Mouse (Mus musculus) gastrocnemius, adult 2 months (tissue): Measurements from ENCODE around the gene Polr2l. TPM values are rescaled to one million over a fixed set of nuclear protein-coding genes. Genes with fewer than 3 reads are reported as not detected.

Source experiments
- DNase-seq: peaks from one replicate; pipeline ENCODE4 v3.0.0; 2022
- H3K27ac ChIP-seq: fragments of 200-600 bp; 2 replicates; pipeline ENCODE4 v1.8.1; 2022; ENCODE audit warnings: mild to moderate bottlenecking
- H3K4me3 ChIP-seq: fragments of 200-600 bp; 2 replicates; pipeline ENCODE4 v1.8.1; 2022; ENCODE audit warnings: mild to moderate bottlenecking, moderate library complexity
- CTCF ChIP-seq: fragments of 200-600 bp; IDR thresholded peaks from 2 replicates; pipeline ENCODE4 v1.8.1; 2022; ENCODE audit warnings: antibody characterized with exemption, mild to moderate bottlenecking, moderate library complexity
- intact Hi-C: fragments of 180-260 bp; cut with DNase I; formaldehyde crosslinking; loops from one replicate; pipeline ENCODE4 v1.15.1; 2025
- long read RNA-seq, 2 experiments: library from polyadenylated mRNA; stranded (forward); transcript quantifications; one replicate each; pipeline ENCODE4 v2.0.0; 2021
- total RNA-seq, 2 experiments: library from RNA; stranded (reverse); gene quantifications; 2 replicates each; pipeline ENCODE4 v1.2.3; 2021

Gene Polr2l
- total RNA-seq, result 10 to 100 TPM; 55.5 to 58.8 TPM
- long read RNA-seq, experiment 1, transcript Polr2l-201 (2 exons, 1,650 nt), result major isoform, 82 of 230 reads
- long read RNA-seq, experiment 1, partial matches to known transcripts, result 0 of 230 reads
- long read RNA-seq, experiment 1, other reads (novel, unspliced or antisense), result 148 of 230 reads
- long read RNA-seq, experiment 2, transcript Polr2l-201 (2 exons, 1,650 nt), result major isoform, 96 of 324 reads
- long read RNA-seq, experiment 2, partial matches to known transcripts, result 0 of 324 reads
- long read RNA-seq, experiment 2, other reads (novel, unspliced or antisense), result 228 of 324 reads

DNA sequence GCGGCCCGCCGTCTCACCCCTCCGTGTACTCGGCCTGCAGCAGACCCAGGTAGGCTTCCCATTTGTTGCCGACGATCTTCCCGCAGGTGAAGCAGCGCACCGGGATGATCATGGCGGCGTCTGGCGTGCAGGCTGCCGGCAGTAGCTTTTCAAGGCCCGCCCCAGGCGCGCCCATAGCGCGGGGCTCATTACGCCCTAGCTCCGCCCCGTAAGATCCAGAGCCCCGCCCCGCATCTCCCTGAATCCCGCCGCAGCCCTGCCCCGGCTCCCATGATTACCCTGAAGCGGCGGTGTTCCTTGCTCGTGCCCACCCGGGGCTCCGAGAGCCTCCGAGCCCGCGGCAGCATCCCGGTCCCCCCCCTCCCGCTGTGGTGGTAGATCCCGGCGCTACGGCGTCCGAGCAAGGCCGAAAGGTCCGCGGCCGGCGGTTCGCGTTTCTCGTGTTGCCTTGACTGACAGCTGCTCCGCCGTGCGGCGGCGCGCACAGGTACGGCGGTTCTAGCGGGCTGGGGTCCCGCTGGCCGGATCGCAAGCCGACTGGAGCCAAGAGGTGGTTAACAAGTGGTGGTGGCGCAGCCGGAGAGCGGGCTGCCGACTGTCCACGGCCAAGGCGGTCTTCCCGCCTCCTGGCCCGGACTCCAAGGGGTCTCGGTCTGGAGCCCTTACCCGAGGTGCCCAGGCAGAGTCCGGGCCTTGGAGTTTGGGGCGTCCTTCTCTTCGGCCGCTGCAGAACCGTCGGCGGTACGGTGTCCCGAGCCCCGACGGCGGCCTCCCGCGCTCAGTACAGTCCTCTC is at the start of gene Polr2l, which contains the start of gene Tspan4:
Polr2l (minus strand) TSS at position 122 of the 794 bp plus-strand sequence.
Tspan4 (plus strand) TSS at position 230 of the 794 bp plus-strand sequence.
- intact Hi-C loops, result no loop called here
- TF ChIP-seq CTCF, result peak; percentile 19; the same call in 1 of the 2 replicates
- Histone ChIP-seq H3K27ac (peak within 1 kb of the TSS; percentile 98), H3K4me3 (peak within 1 kb of the TSS; percentile 97)
- DNase-seq, result peak; percentile 91

DNA sequence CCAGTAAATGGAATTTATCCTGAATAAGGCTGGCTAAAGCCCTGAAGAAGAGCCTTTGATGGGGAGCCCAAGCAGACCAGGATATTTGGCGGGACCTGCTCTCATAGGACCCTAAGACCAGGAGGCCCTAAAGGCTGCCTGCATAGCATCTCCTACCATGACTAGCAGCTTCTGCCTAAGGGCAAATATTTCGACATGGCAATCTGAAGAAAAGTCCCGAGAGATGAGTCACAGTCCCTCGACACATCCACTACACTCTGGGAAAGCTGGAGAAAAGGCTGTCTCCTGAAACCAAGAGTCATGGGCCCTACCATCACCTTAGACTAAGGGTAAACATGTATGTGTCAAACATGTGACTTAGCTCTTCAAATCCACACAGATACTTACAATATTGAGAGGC is 49.3 kb upstream of the Polr2l start:
- no peak for DNase-seq
- no peak overlapping the region for H3K27ac ChIP-seq
- TF ChIP-seq CTCF, result no peak
- no peak overlapping the region for H3K4me3 ChIP-seq
- intact Hi-C loops, result loop anchor here (2.0 kb wide), 1 partner anchor 115 kb away; no protein-coding TSS in a partner anchor

GRCm38 (mm10) chr7:141523007-141523406 is 48.1 kb upstream of the Polr2l start:
- no peak for TF ChIP-seq CTCF
- no peak overlapping the region for H3K4me3 ChIP-seq
- DNase-seq, result no peak
- no peak overlapping the region for H3K27ac ChIP-seq
- intact Hi-C loops, result no loop called here

DNA sequence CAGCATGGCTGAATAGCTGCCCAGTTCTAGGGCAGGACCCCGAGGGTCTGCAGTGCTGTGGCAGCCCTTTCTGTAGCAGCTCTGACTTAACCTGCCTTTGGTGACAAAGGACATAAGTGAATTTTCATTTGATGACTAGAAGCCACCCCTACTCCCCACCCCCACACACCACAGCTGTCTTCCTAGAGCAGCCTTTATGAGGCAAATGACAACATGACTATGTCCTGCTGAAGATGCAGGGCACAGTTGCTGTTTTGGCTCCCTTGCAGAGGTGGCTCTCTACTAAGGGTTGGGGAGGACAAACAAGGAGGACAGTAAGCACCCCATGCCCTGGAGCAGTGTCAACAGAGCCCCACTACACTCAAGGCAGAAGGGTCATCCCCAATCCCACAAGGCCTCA is 44.9 kb upstream of the Polr2l start:
- no peak overlapping the region for H3K4me3 ChIP-seq
- no peak for TF ChIP-seq CTCF
- no peak overlapping the region; the same call in 1 of the 2 replicates for H3K27ac ChIP-seq
- intact Hi-C loops, result no loop called here
- DNase-seq, result no peak

- intact Hi-C loops, result no loop called here
- Histone ChIP-seq H3K27ac (no peak overlapping the region), H3K4me3 (no peak overlapping the region)
- DNase-seq, result no peak
- TF ChIP-seq CTCF, result no peak
Measured at GRCm38 (mm10) chr7:141518926-141519325, 44.0 kb upstream of the Polr2l start.

- no peak for DNase-seq
- Histone ChIP-seq H3K4me3 (no peak overlapping the region), H3K27ac (no peak overlapping the region)
- intact Hi-C loops, result no loop called here
- TF ChIP-seq CTCF, result no peak
Measured at GRCm38 (mm10) chr7:141518296-141518695, 43.4 kb upstream of the Polr2l start.

DNA sequence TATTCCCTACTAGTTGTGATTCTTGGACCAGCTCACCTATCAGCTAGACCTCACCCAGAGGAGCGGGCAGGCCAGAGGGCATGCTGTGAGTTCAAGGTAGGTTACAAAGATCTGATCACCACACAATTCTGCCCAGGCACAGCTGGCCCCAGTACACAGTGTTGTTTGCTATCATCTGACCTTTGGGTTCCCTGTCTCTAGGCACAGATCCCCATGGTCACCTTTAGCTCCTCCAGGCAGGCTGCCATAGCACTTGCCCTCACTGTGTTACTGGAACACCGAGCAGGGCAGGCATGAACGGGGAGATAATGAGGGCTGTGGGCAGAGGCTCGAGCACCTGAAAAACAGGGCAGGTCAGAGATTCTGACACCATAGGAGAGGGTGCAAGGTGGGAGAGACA is 42.7 kb upstream of the Polr2l start:
- Histone ChIP-seq H3K27ac (peak overlapping the region; percentile 16; the same call in 1 of the 2 replicates), H3K4me3 (no peak overlapping the region)
- intact Hi-C loops, result no loop called here
- peak; percentile 53 for DNase-seq
- no peak for TF ChIP-seq CTCF

- intact Hi-C loops, result no loop called here
- no peak overlapping the region for H3K4me3 ChIP-seq
- no peak for TF ChIP-seq CTCF
- DNase-seq, result peak; percentile 53
- peak overlapping the region; percentile 35; the same call in 1 of the 2 replicates for H3K27ac ChIP-seq
Measured at GRCm38 (mm10) chr7:141510681-141511191, 35.8 kb upstream of the Polr2l start.

GRCm38 (mm10) chr7:141510196-141510595 is 35.3 kb upstream of the Polr2l start:
- intact Hi-C loops, result no loop called here
- peak overlapping the region; percentile 35; the same call in 1 of the 2 replicates for H3K27ac ChIP-seq
- DNase-seq, result no peak
- H3K4me3 ChIP-seq, result no peak overlapping the region
- no peak for TF ChIP-seq CTCF

DNA sequence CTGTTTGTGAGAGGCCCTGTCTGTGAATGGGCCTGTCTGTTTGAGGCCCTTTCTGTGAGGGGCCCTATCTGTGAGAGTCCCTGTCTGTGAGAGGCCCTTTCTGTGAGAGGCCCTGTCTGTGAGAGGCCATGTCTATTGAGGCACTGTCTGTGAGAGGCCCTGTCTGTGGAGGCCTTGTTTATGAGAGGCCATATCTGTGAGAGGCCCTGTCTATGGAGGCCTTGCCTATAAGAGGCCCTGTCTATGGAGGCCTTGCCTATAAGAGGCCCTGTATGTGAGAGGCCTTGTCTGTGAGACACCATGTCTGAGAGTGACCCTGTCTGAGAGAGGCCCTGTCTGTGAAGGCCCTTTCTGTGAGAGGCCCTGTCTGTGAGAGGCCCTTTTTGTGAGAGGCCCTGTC is 33.2 kb upstream of the Polr2l start:
- no peak for DNase-seq
- no peak overlapping the region for H3K4me3 ChIP-seq
- no peak overlapping the region for H3K27ac ChIP-seq
- TF ChIP-seq CTCF, result no peak
- intact Hi-C loops, result no loop called here

GRCm38 (mm10) chr7:141506278-141506677 is 31.3 kb upstream of the Polr2l start:
- no peak overlapping the region for H3K27ac ChIP-seq
- DNase-seq, result no peak
- intact Hi-C loops, result no loop called here
- no peak for TF ChIP-seq CTCF
- H3K4me3 ChIP-seq, result no peak overlapping the region

DNA sequence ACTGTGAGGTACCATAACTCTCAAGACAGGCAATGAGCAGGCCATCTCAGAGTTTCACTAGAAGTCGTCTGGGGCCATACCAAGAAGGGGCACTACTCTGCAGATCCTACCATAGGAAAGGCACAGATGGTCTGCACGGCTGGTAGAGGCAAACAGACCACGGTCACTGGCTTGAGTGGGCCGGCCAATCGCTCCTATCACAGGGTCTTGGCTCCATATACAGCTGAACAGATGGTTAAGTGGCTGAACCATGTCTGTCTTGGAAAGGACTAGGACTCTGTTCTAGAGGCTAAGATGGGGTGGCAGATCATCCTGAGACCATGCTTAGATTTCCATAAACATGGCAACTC is 27.6 kb upstream of the Polr2l start:
- DNase-seq, result no peak
- no peak for TF ChIP-seq CTCF
- Histone ChIP-seq H3K27ac (no peak overlapping the region), H3K4me3 (no peak overlapping the region)
- intact Hi-C loops, result no loop called here
